Mouse (Mus musculus) limb, embryonic 13.5 days (tissue): ENCODE measurements around the gene Ubac2. TPM values are rescaled to one million over a fixed set of nuclear protein-coding genes. Genes with fewer than 3 reads are reported as not detected.

Source experiments
- ATAC-seq: fragments of 200-750 bp; cut with Nextera tagmentation; 2 replicates; pipeline ENCODE4 v1.8.0; 2017; ENCODE audit warnings: low read depth, moderate number of reproducible peaks, moderate TSS enrichment; ENCODE audit not compliant: low FRiP score
- H3K27ac ChIP-seq: fragments of 300-500 bp; sonication (generic); 2 replicates; pipeline ENCODE4 v1.5.1; 2015; ENCODE audit warnings: inconsistent platforms, mild to moderate bottlenecking, moderate library complexity
- H3K27me3 ChIP-seq: fragments of 300-500 bp; sonication (generic); 2 replicates; pipeline ENCODE4 v1.6.1; 2015; ENCODE audit warnings: mild to moderate bottlenecking, inconsistent platforms
- H3K36me3 ChIP-seq: fragments of 300-500 bp; sonication (generic); 2 replicates; pipeline ENCODE4 v1.6.1; 2015; ENCODE audit warnings: inconsistent platforms, mild to moderate bottlenecking, moderate library complexity
- H3K4me1 ChIP-seq: fragments of 300-500 bp; sonication (generic); 2 replicates; pipeline ENCODE4 v1.6.1; 2015; ENCODE audit warnings: inconsistent platforms
- H3K4me2 ChIP-seq: fragments of 300-500 bp; sonication (generic); replicated peaks from 2 replicates; pipeline ENCODE4 v1.6.1; 2015; ENCODE audit warnings: inconsistent platforms, mild to moderate bottlenecking, moderate library complexity
- H3K4me3 ChIP-seq: fragments of 300-500 bp; sonication (generic); 2 replicates; pipeline ENCODE4 v1.5.1; 2015; ENCODE audit warnings: moderate library complexity, mild to moderate bottlenecking, inconsistent platforms
- H3K9ac ChIP-seq: fragments of 300-500 bp; sonication (generic); 2 replicates; pipeline ENCODE4 v1.6.1; 2015; ENCODE audit warnings: mild to moderate bottlenecking, inconsistent platforms
- H3K9me3 ChIP-seq: fragments of 300-500 bp; sonication (generic); 2 replicates; pipeline ENCODE4 v1.6.1; 2016; ENCODE audit warnings: inconsistent platforms
- WGBS: fragments of 180-500 bp; shearing (Covaris S2); methylation state at CpG from one replicate; pipeline ENCODE4 v1.1.7; 2015; 5-methylcytosine and 5-hydroxymethylcytosine counted together
- polyA plus RNA-seq: library from polyadenylated mRNA; unstranded; fragments of >200 nt; fragmentation: Nextera tagmentation; extraction: Ambion mirVana; gene quantifications from 2 replicates; pipeline ENCODE4 v1.2.1, GENCODE M21; 2015

Gene Ubac2
- polyA plus RNA-seq, 1 experiment from 2014 or later = 71.6 TPM

- Histone ChIP-seq H3K9ac (no peak overlapping the region), H3K4me3 (no peak overlapping the region), H3K9me3 (no peaks in the 10 kb centered on the region), H3K4me1 (no peaks in the 10 kb centered on the region), H3K36me3 (peaks cover 35% of the 10 kb centered on the region), H3K27ac (no peak overlapping the region), H3K4me2 (no peak overlapping the region), H3K27me3 (no peaks in the 10 kb centered on the region)
- no peak for ATAC-seq
Observed at GRCm38 (mm10) chr14:122023928-122024327, 145.5 kb downstream of the Ubac2 start.

- no peaks in the 10 kb centered on the region for H3K9me3 ChIP-seq
- H3K36me3 ChIP-seq = no peaks in the 10 kb centered on the region; the same call in 1 of the 2 replicates
- H3K27me3 ChIP-seq = no peaks in the 10 kb centered on the region
- H3K27ac ChIP-seq = no peak overlapping the region
- H3K4me1 ChIP-seq = no peaks in the 10 kb centered on the region
- H3K9ac ChIP-seq = no peak overlapping the region
- no peak overlapping the region for H3K4me3 ChIP-seq
- no peak overlapping the region for H3K4me2 ChIP-seq
- no peak for ATAC-seq
- WGBS = 89% methylated on average over 11 of the region's 11 CpGs
Observed at GRCm38 (mm10) chr14:122028926-122029745, 150.7 kb downstream of the Ubac2 start.

GRCm38 (mm10) chr14:122029851-122030250 lies 151.4 kb downstream of the Ubac2 start:
- WGBS = 88% methylated on average over 4 of the region's 4 CpGs

DNA sequence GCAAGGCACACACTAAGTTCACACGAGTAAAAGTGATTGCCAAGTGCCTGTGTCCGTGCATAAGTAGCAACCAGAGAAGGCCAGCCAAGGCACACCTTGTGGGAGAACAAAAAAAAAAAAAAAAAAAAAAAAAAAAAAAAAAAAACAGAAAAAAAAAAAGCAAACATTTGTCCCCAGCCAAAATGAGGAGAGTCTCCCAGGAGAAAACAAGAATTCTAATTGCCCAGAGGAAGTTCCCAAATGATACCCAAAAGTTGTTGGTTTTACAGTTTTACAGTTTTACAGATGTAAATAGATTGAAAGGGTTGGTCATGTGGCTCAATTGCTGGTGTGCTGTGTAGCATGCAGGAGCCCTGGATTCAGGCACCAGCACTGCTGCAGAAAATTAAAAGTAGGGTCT lies 153.6 kb downstream of the Ubac2 start:
- no peak overlapping the region for H3K9ac ChIP-seq
- no peaks in the 10 kb centered on the region for H3K36me3 ChIP-seq
- no peak for ATAC-seq
- H3K27me3 ChIP-seq = no peaks in the 10 kb centered on the region
- no peak overlapping the region for H3K4me3 ChIP-seq
- H3K9me3 ChIP-seq = no peaks in the 10 kb centered on the region
- no peak overlapping the region for H3K4me2 ChIP-seq
- H3K27ac ChIP-seq = no peak overlapping the region
- no peaks in the 10 kb centered on the region for H3K4me1 ChIP-seq
- 81% methylated on average over 2 of the region's 2 CpGs for WGBS

More at GRCm38 (mm10) chr14:122029851-122030250, 151.4 kb downstream of the Ubac2 start:
- ATAC-seq = no peak
- no peaks in the 10 kb centered on the region for H3K4me1 ChIP-seq
- H3K9me3 ChIP-seq = no peaks in the 10 kb centered on the region
- no peak overlapping the region for H3K4me2 ChIP-seq
- no peaks in the 10 kb centered on the region for H3K36me3 ChIP-seq
- H3K4me3 ChIP-seq = no peak overlapping the region
- H3K27me3 ChIP-seq = no peaks in the 10 kb centered on the region
- H3K9ac ChIP-seq = no peak overlapping the region
- H3K27ac ChIP-seq = no peak overlapping the region

DNA sequence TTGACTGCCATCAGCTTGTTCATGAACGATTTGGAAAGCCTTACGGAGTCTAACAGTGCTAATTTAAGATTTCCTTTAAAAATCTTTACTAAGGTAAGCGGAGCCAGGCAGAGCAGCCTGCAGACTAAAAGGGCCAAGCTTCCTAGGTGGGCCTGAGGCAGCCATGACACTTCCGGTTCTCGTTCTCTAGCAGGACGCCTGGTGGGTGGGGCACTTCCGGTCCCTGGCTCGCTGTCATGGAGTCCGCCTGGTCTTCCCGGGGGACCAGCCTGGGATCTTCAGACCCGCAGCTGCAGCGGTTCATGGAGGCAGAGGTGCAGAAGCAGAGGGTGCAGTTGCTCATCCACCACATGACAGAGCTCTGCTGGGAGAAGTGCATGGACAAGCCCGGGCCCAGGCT lies 156.0 kb downstream of the Ubac2 start, which contains the start of gene Timm8a2:
TSS of gene Timm8a2 (plus strand) at position 224 of the 400 bp plus-strand sequence.
- 90% methylated on average over 13 of the region's 13 CpGs for WGBS
- H3K9ac ChIP-seq = no peak within 1 kb of the TSS
- H3K4me1 ChIP-seq = no peaks in the 10 kb centered on the region; the same call in 1 of the 2 replicates
- H3K27me3 ChIP-seq = no peaks in the 10 kb centered on the region
- H3K27ac ChIP-seq = no peak within 1 kb of the TSS
- H3K36me3 ChIP-seq = no peaks in the 10 kb centered on the region
- H3K4me3 ChIP-seq = no peak within 1 kb of the TSS
- ATAC-seq = no peak
- no peak within 1 kb of the TSS for H3K4me2 ChIP-seq
- H3K9me3 ChIP-seq = no peaks in the 10 kb centered on the region

DNA sequence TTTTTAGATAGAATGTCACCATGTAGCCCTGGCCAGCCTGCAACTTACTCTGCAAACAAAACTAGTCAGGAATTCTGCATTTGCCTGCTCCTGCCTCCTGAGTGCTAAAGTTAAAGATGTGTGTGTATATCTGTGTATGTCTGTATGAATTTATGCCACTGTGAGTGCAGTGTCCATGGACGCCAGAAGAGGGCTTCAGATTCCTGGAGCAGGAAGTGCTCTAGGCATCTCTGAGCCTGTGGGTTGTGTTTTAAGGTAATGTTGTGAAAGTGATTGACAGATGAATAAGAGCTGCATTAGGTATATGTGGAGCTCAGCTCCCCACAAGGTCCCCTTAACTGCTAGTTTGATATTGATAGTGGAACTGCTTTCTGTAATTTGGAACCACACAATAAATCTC lies 156.8 kb downstream of the Ubac2 start:
- H3K27me3 ChIP-seq = no peaks in the 10 kb centered on the region
- no peak overlapping the region for H3K4me2 ChIP-seq
- H3K9ac ChIP-seq = no peak overlapping the region
- H3K4me3 ChIP-seq = no peak overlapping the region
- no peaks in the 10 kb centered on the region for H3K36me3 ChIP-seq
- H3K9me3 ChIP-seq = no peaks in the 10 kb centered on the region
- H3K4me1 ChIP-seq = no peaks in the 10 kb centered on the region; the same call in 1 of the 2 replicates
- no peak overlapping the region for H3K27ac ChIP-seq
- ATAC-seq = no peak
- 86% methylated on average over 1 of the region's 1 CpGs for WGBS

- 93% methylated on average over 2 of the region's 2 CpGs for WGBS
- no peak for ATAC-seq
- H3K27me3 ChIP-seq = no peaks in the 10 kb centered on the region
Observed at GRCm38 (mm10) chr14:122035860-122036259, 157.4 kb downstream of the Ubac2 start.

DNA sequence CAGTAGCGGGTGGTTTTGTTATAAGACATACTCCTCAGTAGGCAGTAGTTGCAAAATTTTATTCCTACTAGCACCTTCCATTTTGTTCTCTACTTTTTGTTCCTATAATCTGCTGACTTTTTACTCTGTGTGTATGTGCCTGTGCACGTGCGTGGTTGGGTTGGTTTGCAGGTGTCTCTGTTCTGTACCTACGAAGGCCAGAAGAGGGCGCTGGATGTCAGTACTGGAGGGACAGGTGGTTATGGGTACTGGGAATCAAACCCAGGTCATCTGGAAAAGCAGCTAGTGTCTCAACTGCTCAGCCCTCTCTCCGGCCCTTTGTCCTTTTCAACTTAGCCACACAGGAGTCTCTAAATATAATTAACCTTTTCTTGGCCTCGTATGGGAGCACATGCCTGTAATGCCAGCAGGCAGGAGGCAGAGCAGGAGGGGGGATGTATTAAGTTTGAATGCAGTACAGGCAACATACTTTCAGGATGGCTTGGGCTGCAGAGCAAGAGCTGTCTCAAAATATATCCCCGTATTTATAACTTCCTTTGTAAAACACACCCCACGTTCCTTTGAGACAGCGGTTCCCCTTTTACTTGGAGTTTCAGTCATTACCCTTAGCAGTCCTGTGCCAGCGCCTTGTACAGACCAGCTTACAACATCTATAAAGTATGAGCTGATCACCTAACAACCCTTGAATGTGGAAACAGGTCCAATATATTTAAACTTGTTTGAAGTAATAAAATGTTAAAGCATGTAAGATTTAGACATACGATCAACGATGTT lies 160.6 kb downstream of the Ubac2 start:
- no peaks in the 10 kb centered on the region for H3K36me3 ChIP-seq
- H3K9ac ChIP-seq = no peak overlapping the region
- no peak overlapping the region for H3K4me2 ChIP-seq
- no peaks in the 10 kb centered on the region; the same call in 1 of the 2 replicates for H3K4me1 ChIP-seq
- H3K27me3 ChIP-seq = no peaks in the 10 kb centered on the region
- no peak; the same call in 1 of the 2 replicates for ATAC-seq
- WGBS = 71% methylated on average over 13 of the region's 13 CpGs
- H3K27ac ChIP-seq = no peak overlapping the region
- H3K4me3 ChIP-seq = no peak overlapping the region
- no peaks in the 10 kb centered on the region for H3K9me3 ChIP-seq

More at GRCm38 (mm10) chr14:122035860-122036259, 157.4 kb downstream of the Ubac2 start:
- no peak overlapping the region for H3K4me3 ChIP-seq
- H3K4me1 ChIP-seq = no peaks in the 10 kb centered on the region; the same call in 1 of the 2 replicates
- H3K4me2 ChIP-seq = no peak overlapping the region
- no peaks in the 10 kb centered on the region for H3K36me3 ChIP-seq
- H3K9ac ChIP-seq = no peak overlapping the region
- no peak overlapping the region for H3K27ac ChIP-seq
- no peaks in the 10 kb centered on the region for H3K9me3 ChIP-seq

DNA sequence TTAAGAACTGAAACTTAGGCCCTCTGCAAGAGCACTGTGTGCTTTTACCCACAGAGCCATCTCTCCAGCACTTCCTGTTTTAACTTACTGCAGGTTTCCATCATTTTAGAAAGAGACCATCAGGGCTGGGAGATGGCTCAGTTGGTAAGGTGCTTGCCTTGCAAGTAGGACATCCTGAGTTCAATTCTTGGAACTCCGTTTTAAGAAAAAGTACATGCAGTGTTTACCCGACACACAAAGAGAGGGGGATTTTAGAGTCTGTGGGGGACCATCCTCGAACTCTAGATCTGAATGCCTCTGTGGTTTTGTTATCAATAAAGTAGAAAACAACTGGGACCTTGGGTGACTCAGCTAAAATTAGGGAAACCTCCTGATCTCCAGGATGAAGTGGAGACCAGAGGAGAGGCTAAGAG lies 163.0 kb downstream of the Ubac2 start:
- Histone ChIP-seq H3K27me3 (no peaks in the 10 kb centered on the region), H3K4me1 (no peaks in the 10 kb centered on the region; the same call in 1 of the 2 replicates), H3K4me2 (no peak overlapping the region), H3K9ac (no peak overlapping the region), H3K9me3 (no peaks in the 10 kb centered on the region), H3K4me3 (no peak overlapping the region), H3K27ac (no peak overlapping the region), H3K36me3 (no peaks in the 10 kb centered on the region)
- ATAC-seq = no peak
- WGBS = 90% methylated on average over 3 of the region's 3 CpGs

DNA sequence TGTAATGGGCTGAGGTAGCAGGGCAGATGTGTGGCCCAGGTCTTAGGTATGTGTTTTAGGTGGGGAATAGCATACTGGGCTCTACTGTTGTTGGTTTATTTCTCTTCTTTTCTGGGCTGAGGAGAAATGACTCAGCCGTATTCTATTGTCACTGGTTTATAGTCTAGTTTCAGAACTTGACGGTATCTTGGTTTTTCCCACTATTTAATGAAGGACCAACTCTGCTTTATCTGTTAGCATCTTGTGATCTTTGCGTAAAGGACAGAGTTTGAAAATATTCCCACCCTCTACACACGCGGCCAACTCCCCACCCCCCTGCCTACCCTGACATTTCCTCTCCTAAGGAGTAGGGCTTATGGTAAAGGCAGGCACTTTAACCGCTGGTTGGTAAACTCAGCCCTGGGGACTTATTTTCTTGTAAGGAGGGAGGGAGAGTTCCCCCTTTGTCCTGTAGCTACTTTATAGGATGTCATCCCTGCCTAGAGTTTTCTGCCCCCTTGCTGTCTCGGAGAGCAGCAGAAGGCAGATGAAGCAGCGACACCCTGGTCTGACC lies 163.8 kb downstream of the Ubac2 start:
- WGBS = 77% methylated on average over 8 of the region's 8 CpGs
- Histone ChIP-seq H3K9me3 (no peaks in the 10 kb centered on the region), H3K27ac (no peak overlapping the region), H3K27me3 (no peaks in the 10 kb centered on the region), H3K4me3 (no peak overlapping the region), H3K4me1 (no peaks in the 10 kb centered on the region; the same call in 1 of the 2 replicates), H3K9ac (no peak overlapping the region), H3K36me3 (no peaks in the 10 kb centered on the region), H3K4me2 (no peak overlapping the region)
- ATAC-seq = no peak

DNA sequence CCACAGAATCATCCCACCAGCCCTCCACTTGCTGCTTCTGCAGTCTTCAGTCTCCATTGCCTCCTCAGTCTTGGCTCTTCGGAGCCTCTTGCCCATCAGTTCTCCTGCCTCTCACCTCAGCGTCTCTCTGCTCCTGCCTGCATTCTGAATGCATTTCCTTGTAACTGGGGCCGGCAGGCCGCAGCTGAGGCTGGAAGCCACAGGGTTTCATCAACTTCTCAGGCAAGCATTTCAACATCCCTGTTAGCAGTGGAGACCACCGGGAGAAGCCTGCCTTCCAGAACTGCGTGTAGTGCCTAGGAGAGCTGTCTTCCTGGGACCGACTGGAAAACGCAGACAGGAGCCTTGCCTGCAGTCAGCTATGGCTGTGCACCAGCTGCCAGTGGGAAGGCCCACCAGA lies 169.4 kb downstream of the Ubac2 start:
- H3K36me3 ChIP-seq = no peaks in the 10 kb centered on the region
- H3K4me2 ChIP-seq = no peak overlapping the region
- no peak overlapping the region for H3K9ac ChIP-seq
- ATAC-seq = no peak
- H3K4me1 ChIP-seq = no peaks in the 10 kb centered on the region
- H3K27me3 ChIP-seq = no peaks in the 10 kb centered on the region
- H3K27ac ChIP-seq = no peak overlapping the region
- no peak overlapping the region for H3K4me3 ChIP-seq
- 89% methylated on average over 8 of the region's 8 CpGs for WGBS
- H3K9me3 ChIP-seq = no peaks in the 10 kb centered on the region

DNA sequence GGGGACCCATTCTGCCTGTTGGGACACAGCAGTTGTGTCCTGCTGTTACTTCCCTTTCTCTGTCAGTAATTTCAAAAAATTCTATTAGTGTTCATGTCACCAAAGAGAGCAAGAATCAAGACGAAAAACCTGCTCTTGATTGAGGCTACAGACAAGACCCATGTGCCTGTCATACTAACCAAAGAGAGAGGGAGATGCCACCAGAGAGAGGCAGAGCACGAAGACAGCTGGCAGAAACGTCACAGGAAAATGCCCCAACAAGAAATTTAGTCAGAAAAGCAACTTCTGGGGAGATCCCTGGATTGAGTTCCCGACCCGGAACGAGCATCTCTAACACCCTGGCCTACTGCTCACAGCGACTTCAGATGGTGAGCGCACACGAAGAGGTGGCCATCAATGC lies 170.4 kb downstream of the Ubac2 start:
- no peaks in the 10 kb centered on the region for H3K4me1 ChIP-seq
- H3K4me3 ChIP-seq = no peak overlapping the region
- H3K27ac ChIP-seq = no peak overlapping the region
- no peak for ATAC-seq
- H3K27me3 ChIP-seq = no peaks in the 10 kb centered on the region
- H3K4me2 ChIP-seq = no peak overlapping the region
- no peaks in the 10 kb centered on the region for H3K36me3 ChIP-seq
- no peak overlapping the region for H3K9ac ChIP-seq
- no peaks in the 10 kb centered on the region for H3K9me3 ChIP-seq
- WGBS = 85% methylated on average over 9 of the region's 9 CpGs
